Mouse (Mus musculus) intestine, postnatal 0 days (tissue): ENCODE results near the gene Sntb2. TPM values are rescaled to one million over a fixed set of nuclear protein-coding genes. Genes with fewer than 3 reads are reported as not detected.
"Not testable (repeated sequence)": the region's sequence is repeated elsewhere in the genome, so short reads cannot be mapped to it uniquely, and the experiment has no call there.

Experiments
- ATAC-seq: fragments of 200-750 bp; cut with Nextera tagmentation; 2 replicates; pipeline ENCODE4 v1.8.0; 2017; ENCODE audit warnings: mild to moderate bottlenecking, moderate TSS enrichment, moderate library complexity
- H3K27ac ChIP-seq: fragments of 300-500 bp; sonication (generic); 2 replicates; pipeline ENCODE4 v1.5.1; 2014; ENCODE audit warnings: mild to moderate bottlenecking, low read depth, low read length, moderate library complexity
- H3K27me3 ChIP-seq: fragments of 300-500 bp; sonication (generic); replicated peaks from 2 replicates; pipeline ENCODE4 v1.6.1; 2014; ENCODE audit warnings: low read length, mixed read lengths; ENCODE audit not compliant: control insufficient read depth, insufficient read depth
- H3K36me3 ChIP-seq: fragments of 300-500 bp; sonication (generic); 2 replicates; pipeline ENCODE4 v1.6.1; 2014; ENCODE audit warnings: mild to moderate bottlenecking, moderate library complexity; ENCODE audit not compliant: control insufficient read depth, insufficient read depth
- H3K4me1 ChIP-seq: fragments of 300-500 bp; sonication (generic); replicated peaks from 2 replicates; pipeline ENCODE4 v1.6.1; 2014; ENCODE audit warnings: antibody characterized with exemption, low read length, mixed read lengths; ENCODE audit not compliant: control insufficient read depth, insufficient read depth
- H3K4me2 ChIP-seq: fragments of 300-500 bp; sonication (generic); replicated peaks from 2 replicates; pipeline ENCODE4 v1.6.1; 2014; ENCODE audit warnings: low read depth, mild to moderate bottlenecking, moderate library complexity
- H3K4me3 ChIP-seq: fragments of 300-500 bp; sonication (generic); 2 replicates; pipeline ENCODE4 v1.5.1; 2014; ENCODE audit warnings: low read depth, low read length
- H3K9ac ChIP-seq: fragments of 300-500 bp; sonication (generic); 2 replicates; pipeline ENCODE4 v1.6.1; 2014; ENCODE audit warnings: mild to moderate bottlenecking, low read depth, low read length
- H3K9me3 ChIP-seq: fragments of 300-500 bp; sonication (generic); 2 replicates; pipeline ENCODE4 v1.6.1; 2016; ENCODE audit warnings: mixed run types; ENCODE audit not compliant: control insufficient read depth
- CTCF ChIP-seq: sonication (generic); IDR thresholded peaks from 2 replicates; pipeline ENCODE4 v1.5.1; 2016; ENCODE audit warnings: low read depth, mild to moderate bottlenecking, control low read depth, antibody characterized with exemption, moderate library complexity
- WGBS: fragments of 180-500 bp; shearing (Covaris S2); extraction: QIAGEN DNeasy Blood & Tissue Kit; methylation state at CpG from one replicate; pipeline ENCODE4 v1.1.7; 2014; 5-methylcytosine and 5-hydroxymethylcytosine counted together
- polyA plus RNA-seq: library from polyadenylated mRNA; unstranded; fragments of >200 nt; fragmentation: Nextera tagmentation; extraction: Ambion mirVana; gene quantifications from 2 replicates; pipeline ENCODE4 v1.2.1, GENCODE M21; 2015

Sntb2 gene
- polyA plus RNA-seq, 1 experiment from 2014 or later: 8.3 TPM

GRCm38 (mm10) chr8:106972538-106973264, 37.2 kb downstream of the Sntb2 start:
- WGBS: 60% methylated on average over 6 of the region's 6 CpGs
- no peaks in the 10 kb centered on the region; the same call in 1 of the 2 replicates for H3K4me1 ChIP-seq
- H3K9me3 ChIP-seq: no peaks in the 10 kb centered on the region
- no peak overlapping the region for H3K4me3 ChIP-seq
- no peaks in the 10 kb centered on the region for H3K27me3 ChIP-seq
- H3K9ac ChIP-seq: no peak overlapping the region
- H3K27ac ChIP-seq: no peak overlapping the region
- no peak for TF ChIP-seq CTCF
- ATAC-seq: 0 out of 2 replicates have a peak, but pooled peaks have one; percentile 36
- H3K4me2 ChIP-seq: no peak overlapping the region
- no peaks in the 10 kb centered on the region for H3K36me3 ChIP-seq

DNA sequence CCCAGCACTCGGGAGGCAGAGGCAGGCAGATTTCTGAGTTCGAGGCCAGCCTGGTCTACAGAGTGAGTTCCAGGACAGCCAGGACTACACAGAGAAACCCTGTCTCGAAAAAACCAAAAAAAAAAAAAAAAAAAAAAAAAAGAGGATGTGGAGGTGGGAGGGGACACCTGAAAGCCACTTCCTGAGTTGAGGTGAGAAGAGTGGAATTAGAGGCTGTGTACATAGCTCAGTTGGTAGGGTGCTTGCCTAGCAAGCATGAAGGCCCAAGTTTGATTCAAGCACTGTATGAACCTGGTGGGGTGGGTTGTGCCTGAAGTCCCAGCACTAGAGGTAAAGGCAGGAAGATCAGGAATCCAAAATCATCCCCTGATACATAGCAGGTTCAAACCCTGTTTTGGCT, 38.0 kb downstream of the Sntb2 start:
- not testable (repeated sequence) for H3K4me3 ChIP-seq, ATAC-seq, H3K27me3 ChIP-seq, H3K9me3 ChIP-seq, H3K4me2 ChIP-seq, H3K9ac ChIP-seq, H3K36me3 ChIP-seq, H3K4me1 ChIP-seq, H3K27ac ChIP-seq
- WGBS: 97% methylated on average over 2 of the region's 3 CpGs

GRCm38 (mm10) chr8:106974754-106975153, 39.2 kb downstream of the Sntb2 start:
- Histone ChIP-seq H3K27me3 (no peaks in the 10 kb centered on the region), H3K9ac (no peak overlapping the region), H3K27ac (no peak overlapping the region), H3K4me2 (no peak overlapping the region), H3K9me3 (no peaks in the 10 kb centered on the region), H3K4me3 (no peak overlapping the region), H3K36me3 (no peaks in the 10 kb centered on the region), H3K4me1 (no peaks in the 10 kb centered on the region; the same call in 1 of the 2 replicates)
- 76% methylated on average over 7 of the region's 7 CpGs for WGBS
- ATAC-seq: no peak
- TF ChIP-seq CTCF: no peak

- Histone ChIP-seq H3K36me3 (no peaks in the 10 kb centered on the region), H3K4me2 (no peak overlapping the region), H3K27me3 (no peaks in the 10 kb centered on the region), H3K9ac (no peak overlapping the region), H3K4me3 (no peak overlapping the region), H3K4me1 (no peaks in the 10 kb centered on the region; the same call in 1 of the 2 replicates), H3K27ac (no peak overlapping the region), H3K9me3 (no peaks in the 10 kb centered on the region)
- ATAC-seq: no peak
- TF ChIP-seq CTCF: no peak
- WGBS: 87% methylated on average over 2 of the region's 2 CpGs
These were observed 40.2 kb downstream of the Sntb2 start for GRCm38 (mm10) chr8:106975764-106976163.

- Histone ChIP-seq H3K27me3 (no peaks in the 10 kb centered on the region), H3K36me3 (peaks cover 4% of the 10 kb centered on the region), H3K4me2 (no peak overlapping the region), H3K4me3 (no peak overlapping the region), H3K4me1 (no peaks in the 10 kb centered on the region; the same call in 1 of the 2 replicates), H3K9ac (no peak overlapping the region), H3K9me3 (no peaks in the 10 kb centered on the region), H3K27ac (no peak overlapping the region)
- ATAC-seq: no peak
- peak; percentile 32 for TF ChIP-seq CTCF
- 40% methylated on average over 4 of the region's 4 CpGs for WGBS
These were observed 40.9 kb downstream of the Sntb2 start for GRCm38 (mm10) chr8:106976436-106976835.

GRCm38 (mm10) chr8:106978755-106979251, 43.3 kb downstream of the Sntb2 start:
- ATAC-seq: no peak

More at GRCm38 (mm10) chr8:106978755-106979251, 43.3 kb downstream of the Sntb2 start:
- Histone ChIP-seq H3K9me3 (no peaks in the 10 kb centered on the region), H3K27me3 (no peaks in the 10 kb centered on the region), H3K4me1 (no peaks in the 10 kb centered on the region; the same call in 1 of the 2 replicates), H3K27ac (no peak overlapping the region), H3K9ac (no peak overlapping the region), H3K4me3 (no peak overlapping the region), H3K36me3 (peaks cover 13% of the 10 kb centered on the region), H3K4me2 (no peak overlapping the region)
- no peak for TF ChIP-seq CTCF
- 43% methylated on average over 2 of the region's 2 CpGs for WGBS
